Mouse (Mus musculus) limb, embryonic 14.5 days (tissue): ENCODE measurements around the gene Lin52. TPM values are rescaled to one million over a fixed set of nuclear protein-coding genes. Genes with fewer than 3 reads are reported as not detected.

Source experiments
- ATAC-seq: fragments of 200-750 bp; cut with Nextera tagmentation; 2 replicates; pipeline ENCODE4 v1.8.0; 2017; ENCODE audit warnings: low read depth, moderate number of reproducible peaks, moderate TSS enrichment; ENCODE audit not compliant: low FRiP score
- DNase-seq: peaks from one replicate; pipeline ENCODE4 v3.0.0-alpha.2; 2015; ENCODE audit warnings: low spot score
- H3K27ac ChIP-seq: fragments of 300-500 bp; sonication (generic); replicated peaks from 2 replicates; pipeline ENCODE4 v1.5.1; 2014; ENCODE audit warnings: low read depth, mild to moderate bottlenecking, low read length, moderate library complexity, mixed read lengths
- H3K27me3 ChIP-seq: fragments of 300-500 bp; sonication (generic); 2 replicates; pipeline ENCODE4 v1.6.1; 2014; ENCODE audit warnings: low read length, mixed read lengths; ENCODE audit not compliant: control insufficient read depth, insufficient read depth
- H3K36me3 ChIP-seq: fragments of 300-500 bp; sonication (generic); 2 replicates; pipeline ENCODE4 v1.6.1; 2014; ENCODE audit warnings: mild to moderate bottlenecking, low read length, moderate library complexity, mixed read lengths; ENCODE audit not compliant: control insufficient read depth, insufficient read depth
- H3K4me1 ChIP-seq: fragments of 300-500 bp; sonication (generic); 2 replicates; pipeline ENCODE4 v1.6.1; 2014; ENCODE audit warnings: antibody characterized with exemption, low read length, mixed read lengths; ENCODE audit not compliant: control insufficient read depth, insufficient read depth
- H3K4me2 ChIP-seq: fragments of 300-500 bp; sonication (generic); replicated peaks from 2 replicates; pipeline ENCODE4 v1.6.1; 2014; ENCODE audit warnings: low read depth, mild to moderate bottlenecking, low read length, moderate library complexity; ENCODE audit not compliant: severe bottlenecking
- H3K4me3 ChIP-seq: fragments of 300-500 bp; sonication (generic); replicated peaks from 2 replicates; pipeline ENCODE4 v1.5.1; 2014; ENCODE audit warnings: low read length
- H3K9ac ChIP-seq: fragments of 300-500 bp; sonication (generic); 2 replicates; pipeline ENCODE4 v1.6.1; 2014; ENCODE audit warnings: mild to moderate bottlenecking, low read depth, low read length, moderate library complexity; ENCODE audit not compliant: severe bottlenecking
- H3K9me3 ChIP-seq: fragments of 300-500 bp; sonication (generic); 2 replicates; pipeline ENCODE4 v1.6.1; 2016; ENCODE audit warnings: low read length; ENCODE audit not compliant: control insufficient read depth
- POLR2A ChIP-seq: fragments of 200-500 bp; IDR thresholded peaks from 2 replicates; pipeline ENCODE4 v1.8.0; 2012; ENCODE audit warnings: inconsistent platforms, mild to moderate bottlenecking, moderate library complexity, borderline replicate concordance; ENCODE audit not compliant: insufficient read depth, insufficient read length; ENCODE audit errors: extremely low read depth
- WGBS: fragments of 180-500 bp; shearing (Covaris S2); extraction: QIAGEN DNeasy Blood & Tissue Kit; methylation state at CpG from one replicate; pipeline ENCODE4 v1.1.7; 2014; 5-methylcytosine and 5-hydroxymethylcytosine counted together
- polyA plus RNA-seq, 2 experiments: library from polyadenylated mRNA; depleted of rRNA in 1 of 2; stranded (reverse) in 1 of 2; unstranded in 1 of 2; fragments of >200 nt; fragmentation: Nextera tagmentation in 1 of 2; extraction: Ambion mirVana in 1 of 2; gene quantifications; 2 replicates each; pipeline versions ENCODE4 v1.2.1 to v1.2.3; 2012 to 2014

Gene Lin52
- polyA plus RNA-seq, 2 experiments, result 17.3 to 17.9 TPM

DNA sequence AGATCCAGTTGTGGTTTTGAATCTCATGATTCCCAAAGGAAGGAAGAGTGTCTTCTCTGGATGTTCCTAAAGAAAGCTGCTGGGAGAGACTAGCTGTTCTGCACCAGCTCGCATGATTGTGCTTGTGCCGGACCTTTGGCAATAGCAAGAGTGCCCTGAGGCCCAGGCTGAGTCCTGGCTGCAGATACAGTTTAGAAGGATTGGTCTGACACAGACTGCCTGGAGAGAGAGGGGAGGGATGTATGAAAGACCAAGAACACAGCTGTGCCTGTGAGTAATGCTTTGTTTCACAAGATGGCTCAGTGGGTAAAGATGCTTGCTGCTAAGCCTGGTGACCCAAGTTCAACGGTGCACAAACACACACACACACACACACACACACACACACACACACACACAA, 11.6 kb downstream of the Lin52 start:
- Histone ChIP-seq H3K9me3 (no peaks in the 10 kb centered on the region), H3K27ac (no peak overlapping the region), H3K4me3 (no peak overlapping the region), H3K27me3 (no peaks in the 10 kb centered on the region), H3K36me3 (peaks cover 64% of the 10 kb centered on the region), H3K9ac (no peak overlapping the region), H3K4me2 (no peak overlapping the region), H3K4me1 (no peaks in the 10 kb centered on the region)
- ATAC-seq, result no peak
- DNase-seq, result no peak
- 89% methylated on average over 3 of the region's 3 CpGs for WGBS
- no peak for TF ChIP-seq POLR2A

DNA sequence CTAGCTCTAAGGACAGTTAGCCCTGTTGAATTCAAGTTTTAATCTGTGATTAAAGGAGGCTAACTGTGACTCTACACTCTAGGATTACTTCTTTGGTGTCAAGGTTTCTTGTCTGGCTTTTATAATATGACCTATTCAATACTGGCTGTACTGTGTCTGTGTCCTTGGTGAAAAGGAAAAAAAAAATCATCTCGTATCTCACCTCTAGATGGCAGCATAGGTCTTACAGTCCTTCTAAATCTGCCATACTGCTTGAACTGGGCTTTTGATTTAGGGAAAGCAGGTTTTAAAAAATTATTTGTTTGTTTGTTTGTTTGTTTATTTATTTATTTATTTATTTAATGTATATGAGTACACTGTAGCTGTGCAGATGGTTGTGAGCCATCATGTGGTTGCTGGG, 17.5 kb downstream of the Lin52 start:
- ATAC-seq (no peak), DNase-seq (peak; percentile 73)
- Histone ChIP-seq H3K27me3 (no peaks in the 10 kb centered on the region), H3K27ac (no peak overlapping the region), H3K36me3 (peaks cover 34% of the 10 kb centered on the region), H3K4me1 (no peaks in the 10 kb centered on the region), H3K4me2 (no peak overlapping the region), H3K9ac (no peak overlapping the region), H3K9me3 (no peaks in the 10 kb centered on the region), H3K4me3 (no peak overlapping the region)
- 0% methylated on average over 1 of the region's 1 CpGs for WGBS
- TF ChIP-seq POLR2A, result no peak

DNA sequence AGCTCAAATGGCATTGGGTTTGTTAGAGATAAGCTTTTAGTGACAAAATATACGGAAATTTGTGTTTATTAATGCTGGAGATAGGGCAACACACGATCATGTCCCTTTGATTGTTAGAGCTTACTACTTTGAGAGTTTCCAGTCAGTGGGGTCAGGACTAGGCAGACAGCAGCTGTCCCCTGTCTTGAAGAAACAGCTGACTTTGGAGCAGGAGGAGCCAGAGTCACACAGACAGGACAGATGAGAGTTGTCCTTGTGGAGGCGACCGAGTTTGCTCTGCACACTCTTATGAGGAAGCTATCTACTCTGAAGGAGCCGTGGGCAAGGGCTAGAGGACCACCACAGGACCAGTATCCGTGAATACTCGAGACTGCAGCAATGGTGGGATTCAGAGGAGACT, 27.7 kb downstream of the Lin52 start:
- no peak for DNase-seq
- Histone ChIP-seq H3K4me2 (no peak overlapping the region), H3K27ac (no peak overlapping the region), H3K9me3 (no peaks in the 10 kb centered on the region), H3K4me1 (no peaks in the 10 kb centered on the region), H3K36me3 (peaks cover 10% of the 10 kb centered on the region; the same call in 1 of the 2 replicates), H3K27me3 (no peaks in the 10 kb centered on the region), H3K9ac (no peak overlapping the region), H3K4me3 (no peak overlapping the region)
- WGBS, result 95% methylated on average over 7 of the region's 7 CpGs
- TF ChIP-seq POLR2A, result no peak
- ATAC-seq, result no peak

DNA sequence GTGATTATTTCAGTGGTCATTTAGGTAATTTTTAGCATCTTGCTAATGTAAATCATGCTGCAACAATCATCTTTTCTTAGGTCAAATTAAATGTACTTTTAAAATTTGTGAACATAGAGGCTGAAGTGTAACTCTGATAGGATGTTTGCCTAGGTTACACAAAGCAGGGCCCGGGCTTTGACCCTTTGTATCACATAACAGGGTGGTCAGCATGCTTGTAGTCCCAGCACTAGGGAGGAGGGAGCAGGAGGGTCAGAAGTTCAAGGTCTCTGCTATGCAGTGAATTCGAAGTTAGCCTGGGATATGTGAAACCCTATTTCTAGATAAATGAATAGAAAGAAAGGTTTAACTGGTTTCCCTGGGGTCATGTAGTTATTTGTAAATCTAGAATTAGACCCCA, 30.0 kb downstream of the Lin52 start:
- WGBS, result 72% methylated on average over 2 of the region's 2 CpGs
- Histone ChIP-seq H3K4me3 (no peak overlapping the region), H3K36me3 (0 out of 2 replicates have a peak, but pooled peaks cover 3% of the 10 kb centered on the region), H3K27ac (no peak overlapping the region), H3K27me3 (no peaks in the 10 kb centered on the region), H3K9me3 (no peaks in the 10 kb centered on the region), H3K4me1 (no peaks in the 10 kb centered on the region), H3K4me2 (no peak overlapping the region), H3K9ac (no peak overlapping the region)
- no peak for TF ChIP-seq POLR2A
- ATAC-seq, result no peak
- DNase-seq, result no peak

DNA sequence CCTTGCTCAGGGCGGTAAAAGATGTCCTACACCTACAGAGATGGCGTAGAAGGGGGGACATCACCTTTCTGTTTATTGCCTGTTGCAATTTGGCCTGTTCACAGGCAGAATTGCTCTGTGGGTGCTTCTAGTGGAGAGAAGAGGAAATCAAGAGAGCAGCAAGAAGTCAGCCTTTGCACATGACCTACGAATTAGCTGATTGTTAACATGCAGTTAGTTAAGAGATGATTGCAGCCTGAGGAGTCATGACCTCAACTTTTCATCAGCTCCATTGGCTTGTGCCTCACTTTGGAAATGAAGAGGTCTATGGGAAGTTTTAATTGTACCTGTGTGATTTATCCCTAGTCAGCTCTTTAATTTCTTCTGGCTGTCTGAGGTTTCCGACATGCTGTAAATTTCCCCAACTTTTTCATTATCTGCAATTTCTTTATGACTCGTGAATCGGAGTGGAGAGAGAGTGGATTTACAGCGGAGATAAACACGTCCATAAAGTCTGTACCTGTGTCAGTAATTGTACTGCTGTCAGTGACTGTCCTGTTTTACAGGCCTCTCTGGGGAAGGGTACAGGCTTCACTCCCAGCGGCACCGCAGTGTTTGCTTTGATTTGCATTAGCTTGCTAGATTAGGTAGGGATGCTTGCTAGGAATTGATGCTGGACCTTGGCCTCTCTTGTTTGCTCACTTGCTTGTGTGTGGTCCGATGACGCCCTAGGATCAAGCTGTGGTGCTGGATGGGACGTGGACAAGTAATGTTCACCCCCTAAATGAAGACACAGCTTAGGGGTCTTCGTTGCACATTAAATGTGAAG, 31.8 kb downstream of the Lin52 start:
- no peak overlapping the region for H3K9ac ChIP-seq
- no peak for TF ChIP-seq POLR2A
- no peak overlapping the region for H3K4me3 ChIP-seq
- no peaks in the 10 kb centered on the region for H3K27me3 ChIP-seq
- H3K4me1 ChIP-seq, result 0 out of 2 replicates have a peak, but pooled peaks cover 4% of the 10 kb centered on the region
- H3K27ac ChIP-seq, result no peak overlapping the region
- ATAC-seq, result no peak
- WGBS, result 56% methylated on average over 14 of the region's 14 CpGs
- H3K9me3 ChIP-seq, result no peaks in the 10 kb centered on the region
- 0 out of 2 replicates have a peak, but pooled peaks cover 3% of the 10 kb centered on the region for H3K36me3 ChIP-seq
- no peak for DNase-seq
- no peak overlapping the region for H3K4me2 ChIP-seq
